In genomic region chr8:84592015-84592662, GRCm38 (mm10) we compare ENCODE assay signal across 8 mouse cellular contexts.
DNase-seq lines count a peak whose midpoint lies in the region; ATAC-seq and TF ChIP-seq lines count a peak whose summit lies in the region.

No protein-coding gene starts in this region.

- peak; percentile 85 for TF ChIP-seq CTCF in heart, postnatal 0 days (IDR thresholded peaks at IDR 0.05; ENCODE audit: low read depth)

- TF ChIP-seq EP300 in heart, postnatal 0 days (IDR thresholded peaks at IDR 0.05; ENCODE audit: low read depth), result no peak

- no peaks in the 10 kb centered on the region for H3K9me3 ChIP-seq in forebrain, embryonic 11.5 days (ENCODE audit: control insufficient read depth, low read length)
- H3K9me3 ChIP-seq in heart, postnatal 0 days (replicated peaks; ENCODE audit: control insufficient read depth, low read length), result no peaks in the 10 kb centered on the region

- H3K27me3 ChIP-seq in forebrain, embryonic 11.5 days (ENCODE audit: control insufficient read depth, insufficient read depth, low read length), result no peaks in the 10 kb centered on the region
- no peaks in the 10 kb centered on the region for H3K27me3 ChIP-seq in heart, postnatal 0 days (ENCODE audit: control insufficient read depth, insufficient read depth, low read length)

- H3K36me3 ChIP-seq in forebrain, embryonic 11.5 days (ENCODE audit: control insufficient read depth, insufficient read depth, low read length), result no peaks in the 10 kb centered on the region
- H3K36me3 ChIP-seq in heart, postnatal 0 days (replicated peaks; ENCODE audit: control insufficient read depth, insufficient read depth, low read length), result no peaks in the 10 kb centered on the region

- DNase-seq in Muller cell, postnatal 12 days (ENCODE audit: inconsistent ontology term), result peak; percentile 65
- DNase-seq in c-Kit-positive CD71-positive TER-119-negative erythroid progenitor cells, embryonic 14.5 days (ENCODE audit: low read depth), result peak; percentile 57
- DNase-seq in forebrain, embryonic 11.5 days (ENCODE audit: low spot score), result peak; percentile 89
- DNase-seq in heart, postnatal 0 days (ENCODE audit: low spot score), result peak; percentile 69
- DNase-seq in layer of hippocampus, postnatal 10 days (ENCODE audit: low spot score in 2 of 2), result peak; percentile 90 to 91
- peak; percentile 82 for DNase-seq in lung, postnatal 25 days (ENCODE audit: low spot score)
- DNase-seq in right cerebral cortex, postnatal 4 days, result peak; percentile 85
- DNase-seq in urinary bladder, postnatal 36 days (ENCODE audit: low spot score in 2 of 2), result peak; percentile 53 to 76

- H3K27ac ChIP-seq in forebrain, embryonic 11.5 days (ENCODE audit: low read depth, low read length), result no peak overlapping the region
- H3K27ac ChIP-seq in heart, postnatal 0 days (ENCODE audit: low read depth), result no peak overlapping the region

- ATAC-seq in forebrain, embryonic 11.5 days (replicated peaks; ENCODE audit: low FRiP score), result no peak; the same call in 1 of the 2 replicates
- ATAC-seq in heart, postnatal 0 days (ENCODE audit: insufficient read depth, low read depth), result peak; percentile 64

- H3K4me1 ChIP-seq in forebrain, embryonic 11.5 days (replicated peaks; ENCODE audit: control insufficient read depth, insufficient read depth, low read length), result no peaks in the 10 kb centered on the region
- H3K4me1 ChIP-seq in heart, postnatal 0 days (ENCODE audit: control insufficient read depth, insufficient read depth), result no peaks in the 10 kb centered on the region; the same call in 1 of the 2 replicates

- H3K9ac ChIP-seq in forebrain, embryonic 11.5 days (ENCODE audit: low read length), result no peak overlapping the region
- no peak overlapping the region for H3K9ac ChIP-seq in heart, postnatal 0 days (replicated peaks; ENCODE audit: low read depth, low read length)

- no peak overlapping the region for H3K4me2 ChIP-seq in forebrain, embryonic 11.5 days (ENCODE audit: low read depth, low read length, severe bottlenecking)
- no peak overlapping the region for H3K4me2 ChIP-seq in heart, postnatal 0 days (ENCODE audit: low read depth, low read length)

- no peak overlapping the region for H3K4me3 ChIP-seq in forebrain, embryonic 11.5 days (ENCODE audit: low read depth, low read length)
- H3K4me3 ChIP-seq in heart, postnatal 0 days (ENCODE audit: low read depth, low read length), result no peak overlapping the region

- 24% methylated on average over 15 of the region's 15 CpGs for WGBS in forebrain, embryonic 11.5 days
- WGBS in heart, postnatal 0 days, result 9% methylated on average over 15 of the region's 15 CpGs
